Mouse (Mus musculus): ENCODE data around the gene Nhsl2. TPM values are rescaled to one million over a fixed set of nuclear protein-coding genes. Genes with fewer than 3 reads are reported as not detected.

Nhsl2 gene
- polyA plus RNA-seq, 1 experiment from 2014 or later: 4.9 TPM

- 30% methylated on average over 4 of the region's 4 CpGs for WGBS
- no peak overlapping the region for H3K4me2 ChIP-seq (ENCODE audit: low read length)
- no peaks in the 10 kb centered on the region for H3K9me3 ChIP-seq (ENCODE audit: control insufficient read depth, low read length)
- no peak for ATAC-seq
- no peak overlapping the region for H3K4me3 ChIP-seq (replicated peaks; ENCODE audit: low read length)
- H3K27ac ChIP-seq (ENCODE audit: low read length): no peak overlapping the region
- H3K27me3 ChIP-seq (replicated peaks; ENCODE audit: control insufficient read depth, insufficient read depth, low read length): no peaks in the 10 kb centered on the region
- no peak overlapping the region for H3K9ac ChIP-seq (replicated peaks; ENCODE audit: low read depth, low read length)
- peaks cover 14% of the 10 kb centered on the region for H3K4me1 ChIP-seq (replicated peaks; ENCODE audit: control insufficient read depth, insufficient read depth, low read length)
- no peaks in the 10 kb centered on the region for H3K36me3 ChIP-seq (ENCODE audit: control insufficient read depth, insufficient read depth)
Observed at GRCm38 (mm10) chrX:102065213-102065775, 216.1 kb downstream of the Nhsl2 start.

GRCm38 (mm10) chrX:102066134-102066533 is 216.9 kb downstream of the Nhsl2 start:
- ATAC-seq: peak; percentile 25
- no peak overlapping the region for H3K4me3 ChIP-seq (replicated peaks; ENCODE audit: low read length)
- no peaks in the 10 kb centered on the region for H3K9me3 ChIP-seq (ENCODE audit: control insufficient read depth, low read length)

GRCm38 (mm10) chrX:102067118-102067517 is 217.9 kb downstream of the Nhsl2 start:
- no peak for ATAC-seq
- Histone ChIP-seq H3K4me1 (replicated peaks; ENCODE audit: control insufficient read depth, insufficient read depth, low read length) (peaks cover 17% of the 10 kb centered on the region), H3K36me3 (ENCODE audit: control insufficient read depth, insufficient read depth) (no peaks in the 10 kb centered on the region), H3K4me2 (ENCODE audit: low read length) (no peak overlapping the region), H3K9ac (replicated peaks; ENCODE audit: low read depth, low read length) (no peak overlapping the region), H3K27me3 (replicated peaks; ENCODE audit: control insufficient read depth, insufficient read depth, low read length) (no peaks in the 10 kb centered on the region), H3K4me3 (replicated peaks; ENCODE audit: low read length) (no peak overlapping the region), H3K27ac (ENCODE audit: low read length) (no peak overlapping the region), H3K9me3 (ENCODE audit: control insufficient read depth, low read length) (no peaks in the 10 kb centered on the region)
- 70% methylated on average over 6 of the region's 6 CpGs for WGBS

More at GRCm38 (mm10) chrX:102066134-102066533, 216.9 kb downstream of the Nhsl2 start:
- Histone ChIP-seq H3K4me2 (ENCODE audit: low read length) (no peak overlapping the region), H3K4me1 (replicated peaks; ENCODE audit: control insufficient read depth, insufficient read depth, low read length) (peaks cover 14% of the 10 kb centered on the region), H3K36me3 (ENCODE audit: control insufficient read depth, insufficient read depth) (no peaks in the 10 kb centered on the region), H3K27me3 (replicated peaks; ENCODE audit: control insufficient read depth, insufficient read depth, low read length) (no peaks in the 10 kb centered on the region), H3K27ac (ENCODE audit: low read length) (no peak overlapping the region), H3K9ac (replicated peaks; ENCODE audit: low read depth, low read length) (no peak overlapping the region)
- WGBS: 16% methylated on average over 9 of the region's 9 CpGs

- H3K27me3 ChIP-seq (replicated peaks; ENCODE audit: control insufficient read depth, insufficient read depth, low read length): no peaks in the 10 kb centered on the region
- H3K4me1 ChIP-seq (replicated peaks; ENCODE audit: control insufficient read depth, insufficient read depth, low read length): peaks cover 17% of the 10 kb centered on the region
- no peak overlapping the region for H3K27ac ChIP-seq (ENCODE audit: low read length)
- ATAC-seq: no peak
- H3K36me3 ChIP-seq (ENCODE audit: control insufficient read depth, insufficient read depth): no peaks in the 10 kb centered on the region
- H3K9ac ChIP-seq (replicated peaks; ENCODE audit: low read depth, low read length): no peak overlapping the region
- H3K4me2 ChIP-seq (ENCODE audit: low read length): no peak overlapping the region
- no peaks in the 10 kb centered on the region for H3K9me3 ChIP-seq (ENCODE audit: control insufficient read depth, low read length)
- H3K4me3 ChIP-seq (replicated peaks; ENCODE audit: low read length): no peak overlapping the region
- 94% methylated on average over 24 of the region's 24 CpGs for WGBS
Observed at GRCm38 (mm10) chrX:102068811-102069540, 219.8 kb downstream of the Nhsl2 start.

- no peaks in the 10 kb centered on the region for H3K27me3 ChIP-seq (replicated peaks; ENCODE audit: control insufficient read depth, insufficient read depth, low read length)
- ATAC-seq: peak; percentile 98
- H3K27ac ChIP-seq (ENCODE audit: low read length): peak within 1 kb of the TSS; percentile 68
- no peaks in the 10 kb centered on the region for H3K36me3 ChIP-seq (ENCODE audit: control insufficient read depth, insufficient read depth)
- H3K9ac ChIP-seq (replicated peaks; ENCODE audit: low read depth, low read length): peak within 1 kb of the TSS; percentile 72
- peaks cover 17% of the 10 kb centered on the region for H3K4me1 ChIP-seq (replicated peaks; ENCODE audit: control insufficient read depth, insufficient read depth, low read length)
- peak within 1 kb of the TSS; percentile 61 for H3K4me2 ChIP-seq (ENCODE audit: low read length)
- no peaks in the 10 kb centered on the region for H3K9me3 ChIP-seq (ENCODE audit: control insufficient read depth, low read length)
- 21% methylated on average over 61 of the region's 61 CpGs for WGBS
- H3K4me3 ChIP-seq (replicated peaks; ENCODE audit: low read length): peak within 1 kb of the TSS; percentile 62
Observed at GRCm38 (mm10) chrX:102070591-102071471, 221.6 kb downstream of the Nhsl2 start, which contains the start of gene Rtl5. Gene Rtl5, minus strand, starts transcription at chrX:102071304.

GRCm38 (mm10) chrX:102071517-102071916 is 222.3 kb downstream of the Nhsl2 start:
- H3K4me1 ChIP-seq (replicated peaks; ENCODE audit: control insufficient read depth, insufficient read depth, low read length): peaks cover 14% of the 10 kb centered on the region
- H3K4me2 ChIP-seq (ENCODE audit: low read length): peak overlapping the region; percentile 61
- 17% methylated on average over 2 of the region's 2 CpGs for WGBS

GRCm38 (mm10) chrX:102073605-102074325 is 224.6 kb downstream of the Nhsl2 start:
- Histone ChIP-seq H3K9ac (replicated peaks; ENCODE audit: low read depth, low read length) (no peak overlapping the region), H3K36me3 (ENCODE audit: control insufficient read depth, insufficient read depth) (no peaks in the 10 kb centered on the region), H3K4me2 (ENCODE audit: low read length) (no peak overlapping the region), H3K9me3 (ENCODE audit: control insufficient read depth, low read length) (no peaks in the 10 kb centered on the region), H3K4me1 (replicated peaks; ENCODE audit: control insufficient read depth, insufficient read depth, low read length) (peaks cover 10% of the 10 kb centered on the region; the same call in 1 of the 2 replicates), H3K4me3 (replicated peaks; ENCODE audit: low read length) (no peak overlapping the region), H3K27ac (ENCODE audit: low read length) (no peak overlapping the region), H3K27me3 (replicated peaks; ENCODE audit: control insufficient read depth, insufficient read depth, low read length) (no peaks in the 10 kb centered on the region)
- 83% methylated on average over 14 of the region's 14 CpGs for WGBS
- no peak for ATAC-seq

More at GRCm38 (mm10) chrX:102071517-102071916, 222.3 kb downstream of the Nhsl2 start:
- peak overlapping the region; percentile 68 for H3K27ac ChIP-seq (ENCODE audit: low read length)
- no peaks in the 10 kb centered on the region for H3K27me3 ChIP-seq (replicated peaks; ENCODE audit: control insufficient read depth, insufficient read depth, low read length)
- no peaks in the 10 kb centered on the region for H3K9me3 ChIP-seq (ENCODE audit: control insufficient read depth, low read length)
- peak; percentile 24 for ATAC-seq
- H3K9ac ChIP-seq (replicated peaks; ENCODE audit: low read depth, low read length): peak overlapping the region; percentile 72
- no peaks in the 10 kb centered on the region for H3K36me3 ChIP-seq (ENCODE audit: control insufficient read depth, insufficient read depth)
- H3K4me3 ChIP-seq (replicated peaks; ENCODE audit: low read length): peak overlapping the region; percentile 62

GRCm38 (mm10) chrX:102074435-102074834 is 225.2 kb downstream of the Nhsl2 start:
- no peaks in the 10 kb centered on the region for H3K27me3 ChIP-seq (replicated peaks; ENCODE audit: control insufficient read depth, insufficient read depth, low read length)
- H3K9me3 ChIP-seq (ENCODE audit: control insufficient read depth, low read length): no peaks in the 10 kb centered on the region
- ATAC-seq: no peak
- 72% methylated on average over 5 of the region's 5 CpGs for WGBS
- H3K9ac ChIP-seq (replicated peaks; ENCODE audit: low read depth, low read length): no peak overlapping the region
- H3K4me1 ChIP-seq (replicated peaks; ENCODE audit: control insufficient read depth, insufficient read depth, low read length): peaks cover 9% of the 10 kb centered on the region; the same call in 1 of the 2 replicates
- no peak overlapping the region for H3K4me3 ChIP-seq (replicated peaks; ENCODE audit: low read length)
- H3K36me3 ChIP-seq (ENCODE audit: control insufficient read depth, insufficient read depth): no peaks in the 10 kb centered on the region
- H3K27ac ChIP-seq (ENCODE audit: low read length): no peak overlapping the region
- no peak overlapping the region for H3K4me2 ChIP-seq (ENCODE audit: low read length)

All from forebrain, embryonic 16.5 days (tissue).